Mouse (Mus musculus) kidney, adult 2 months (tissue): Measurements from ENCODE around the gene Gm34653.

ENCODE experiments used
- CTCF ChIP-seq: fragments of 200-500 bp; conservative IDR thresholded peaks from 2 replicates; pipeline ENCODE4 v1.5.1; 2011; ENCODE audit warnings: low read depth, mild to moderate bottlenecking, control low read depth, low read length, moderate library complexity, mixed read lengths; ENCODE audit not compliant: insufficient read depth, insufficient read length
- POLR2A ChIP-seq: fragments of 200-500 bp; IDR thresholded peaks from one replicate; pipeline ENCODE4 v1.6.1; 2011; ENCODE audit warnings: low read depth, low read length, control low read depth

- TF ChIP-seq POLR2A (no peak), CTCF (no peak)
Measured at GRCm38 (mm10) chr2:34812706-34813105, 20.1 kb upstream of the Gm34653 start.
